Mouse (Mus musculus) frontal cortex, adult (tissue): ENCODE measurements around the gene Nedd4.
"Not testable (repeated sequence)": the region's sequence is repeated elsewhere in the genome, so short reads cannot be mapped to it uniquely, and the experiment has no call there.

Experiments used
- ATAC-seq: cut with Nextera tagmentation; 2 replicates; pipeline ENCODE4 v1.9.2; 2017; ENCODE audit warnings: mild to moderate bottlenecking, moderate library complexity, mixed read lengths; ENCODE audit not compliant: low TSS enrichment

The Nedd4 gene

GRCm38 (mm10) chr9:72652961-72653360, 9.2 kb upstream of the Nedd4 start:
- no peak for ATAC-seq

GRCm38 (mm10) chr9:72653533-72653932, 8.6 kb upstream of the Nedd4 start:
- ATAC-seq, result no peak

GRCm38 (mm10) chr9:72654593-72655242, 7.4 kb upstream of the Nedd4 start:
- ATAC-seq, result peak; percentile 70

GRCm38 (mm10) chr9:72655602-72656001, 6.5 kb upstream of the Nedd4 start:
- no peak for ATAC-seq

- no peak for ATAC-seq
These were observed 5.7 kb upstream of the Nedd4 start for GRCm38 (mm10) chr9:72656491-72656890.

GRCm38 (mm10) chr9:72656940-72657339, 5.2 kb upstream of the Nedd4 start:
- no peak for ATAC-seq

- ATAC-seq, result no peak
These were observed 4.5 kb upstream of the Nedd4 start for GRCm38 (mm10) chr9:72657694-72658093.

GRCm38 (mm10) chr9:72660139-72660538, 2.0 kb upstream of the Nedd4 start:
- no peak for ATAC-seq

- ATAC-seq, result no peak
These were observed 1.2 kb upstream of the Nedd4 start for GRCm38 (mm10) chr9:72660911-72661310.

GRCm38 (mm10) chr9:72661561-72661894, 618 bp upstream of the Nedd4 start:
- ATAC-seq, result no peak

- ATAC-seq, result peak; percentile 8; the same call in 1 of the 2 replicates
These were observed 766 bp downstream of the Nedd4 start for GRCm38 (mm10) chr9:72662691-72663533.

- ATAC-seq, result no peak
These were observed 1.4 kb downstream of the Nedd4 start for GRCm38 (mm10) chr9:72663534-72663918.

- ATAC-seq, result no peak
These were observed 2.5 kb downstream of the Nedd4 start for GRCm38 (mm10) chr9:72664409-72665351.

- ATAC-seq, result no peak
These were observed 3.4 kb downstream of the Nedd4 start for GRCm38 (mm10) chr9:72665517-72665916.

- not testable (repeated sequence) for ATAC-seq
These were observed 4.3 kb downstream of the Nedd4 start for GRCm38 (mm10) chr9:72666352-72667021.

GRCm38 (mm10) chr9:72667126-72667525, 5.0 kb downstream of the Nedd4 start:
- ATAC-seq, result no peak

- no peak for ATAC-seq
These were observed 7.2 kb downstream of the Nedd4 start for GRCm38 (mm10) chr9:72669383-72669782.

GRCm38 (mm10) chr9:72672361-72672760, 10.2 kb downstream of the Nedd4 start:
- no peak for ATAC-seq

GRCm38 (mm10) chr9:72674957-72675744, 13.0 kb downstream of the Nedd4 start:
- ATAC-seq, result peak; percentile 98

- ATAC-seq, result peak; percentile 25
These were observed 13.6 kb downstream of the Nedd4 start for GRCm38 (mm10) chr9:72675745-72676200.

- no peak for ATAC-seq
These were observed 15.5 kb downstream of the Nedd4 start for GRCm38 (mm10) chr9:72677659-72678058.
